Comparison of ENCODE assay signal across 18 mouse cellular contexts in genomic region chr3:28653043-28653442, GRCm38 (mm10). TPM values are rescaled to one million over a fixed set of nuclear protein-coding genes. Genes with fewer than 3 reads are reported as not detected.
"Had no signal": no experiment of that assay in that cellular context is flagged by ENCODE, and none has a peak within 500 bp of the region (broad histone marks: within the 10 kb centered on the region; RNA-seq: fewer than 3 reads in every experiment).

No protein-coding gene starts in this region.

- H3K4me3 ChIP-seq: layer of hippocampus, adult 2 months; limb, embryonic 12.5 days; liver, embryonic 15.5 days had no signal

- ATAC-seq: midbrain, embryonic 16.5 days had no signal

- H3K4me1 ChIP-seq: limb, embryonic 12.5 days; liver, embryonic 15.5 days had no signal

- H3K27ac ChIP-seq: layer of hippocampus, adult 2 months; limb, embryonic 12.5 days; liver, embryonic 15.5 days had no signal

- H3K4me2 ChIP-seq: limb, embryonic 12.5 days; liver, embryonic 11.5 days; liver, embryonic 15.5 days; lung, embryonic 14.5 days; midbrain, embryonic 11.5 days had no signal

- H3K9ac ChIP-seq: limb, embryonic 12.5 days; liver, embryonic 15.5 days; lung, embryonic 14.5 days had no signal

- H3K9me3 ChIP-seq: limb, embryonic 12.5 days; liver, embryonic 15.5 days had no signal

- DNase-seq: kidney, adult 11 months; kidney, postnatal 10 days; kidney, postnatal 4 days; lung, embryonic 14.5 days; lung, postnatal 10 days; lung, postnatal 4 days; right cerebral cortex, postnatal 25 days had no signal

- H3K27me3 ChIP-seq: limb, embryonic 12.5 days; liver, embryonic 15.5 days had no signal

- H3K36me3 ChIP-seq: limb, embryonic 12.5 days; liver, embryonic 15.5 days had no signal

RNA-seq across cellular contexts. Expression of gene Slc2a2, which starts 44.7 kb away (rescaled TPM):
- total RNA-seq: layer of hippocampus, adult 2 months; layer of hippocampus, postnatal 10 days; left cerebral cortex, adult 18-20 months; left cerebral cortex, postnatal 14 days; megakaryocyte, adult 5-6 weeks had no signal
- polyA plus RNA-seq: limb, embryonic 12.5 days; midbrain, embryonic 11.5 days; neural tube, embryonic 11.5 days had no signal
